Mouse (Mus musculus) Patski (cell line): ENCODE results near the gene Kcna10. TPM values are rescaled to one million over a fixed set of nuclear protein-coding genes. Genes with fewer than 3 reads are reported as not detected.

Experiments
- ATAC-seq: fragments of 100-300 bp; one replicate; pipeline ENCODE4 v1.8.0; 2021
- CTCF ChIA-PET: fragments of 350-600 bp; sonication (Branson Sonifier 250); formaldehyde crosslinking; loops from one replicate; lab custom pipeline; 2022; ENCODE audit warnings: inconsistent platforms; lab: Charles Lee
- POLR2A ChIA-PET: fragments of 350-600 bp; sonication (Branson Sonifier 250); formaldehyde crosslinking; loops from one replicate; lab custom pipeline; 2022; ENCODE audit warnings: antibody characterized with exemption, inconsistent platforms; lab: Charles Lee
- DNase-seq: peaks from one replicate; pipeline ENCODE4 v3.0.0-alpha.2; 2011; ENCODE audit warnings: low read depth, low spot score
- H3K27me3 ChIP-seq: fragments of 371-371 bp; one replicate; pipeline ENCODE4 v1.5.1; 2021
- CTCF ChIP-seq: fragments of 100-300 bp; IDR thresholded peaks from one replicate; pipeline ENCODE4 v1.5.1; 2021
- in situ Hi-C: fragments of 300-500 bp; cut with MboI; formaldehyde crosslinking; loops from 3 replicates; pipeline ENCODE4 v1.11.1; 2018; ENCODE audit warnings: low pct_unique_long_range_greater_than_20kb, mixed read lengths
- polyA plus RNA-seq: library from polyadenylated mRNA; unstranded; gene quantifications from one replicate; pipeline ENCODE4 v1.2.3, GENCODE M21; 2021

Kcna10 gene
- polyA plus RNA-seq, 1 experiment from 2014 or later: not detected

DNA sequence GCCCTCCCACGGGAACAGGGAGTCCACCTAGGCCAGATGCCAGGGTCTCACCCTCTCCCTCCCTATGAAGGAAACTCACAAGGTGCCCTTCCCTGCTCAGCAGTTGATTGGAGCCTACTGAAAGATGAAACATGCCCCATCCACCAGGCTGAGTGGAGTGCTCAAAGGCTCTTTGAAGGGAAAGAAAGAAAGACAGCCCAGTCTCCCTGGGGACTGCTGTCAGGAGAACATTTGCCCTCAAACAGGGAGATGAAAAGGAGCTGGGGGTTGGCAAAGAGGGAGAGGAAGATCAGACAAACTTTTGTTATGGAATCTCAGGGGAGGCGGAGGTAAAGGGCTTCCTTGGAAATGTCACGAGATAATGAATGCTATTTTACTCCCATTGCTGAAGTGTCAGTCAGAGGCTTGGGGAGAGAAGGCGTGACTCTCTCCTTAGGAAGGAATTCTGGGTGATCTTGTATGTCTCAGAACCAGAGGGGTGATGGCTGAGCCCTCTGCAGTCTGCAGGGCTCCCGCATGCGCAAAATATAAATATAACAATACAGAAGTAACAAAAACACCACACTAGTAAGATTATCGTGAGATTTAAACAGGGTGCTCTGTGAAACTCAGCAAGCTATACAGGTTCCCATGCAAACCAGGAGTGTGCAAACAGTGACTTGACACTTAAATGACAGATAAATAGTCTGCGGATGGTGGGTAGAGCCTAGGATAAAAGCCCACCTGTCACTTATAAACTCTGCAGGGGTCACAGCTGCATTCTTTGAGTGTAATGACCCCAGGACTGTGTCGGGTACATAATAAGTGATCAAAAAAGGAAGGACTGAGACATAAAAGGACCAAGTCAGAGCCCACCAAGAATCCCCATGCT lies 18.7 kb downstream of the Kcna10 start:
- no peak for TF ChIP-seq CTCF
- ChIA-PET POLR2A (no interaction called here), CTCF (interaction anchor here (1.3 kb wide), 1 partner anchor 29 kb away, joined by 3 read pairs; no protein-coding TSS in a partner anchor)
- ATAC-seq (no peak), DNase-seq (no peak)
- in situ Hi-C loops: no loop called here
- H3K27me3 ChIP-seq: peaks cover 10% of the 10 kb centered on the region

DNA sequence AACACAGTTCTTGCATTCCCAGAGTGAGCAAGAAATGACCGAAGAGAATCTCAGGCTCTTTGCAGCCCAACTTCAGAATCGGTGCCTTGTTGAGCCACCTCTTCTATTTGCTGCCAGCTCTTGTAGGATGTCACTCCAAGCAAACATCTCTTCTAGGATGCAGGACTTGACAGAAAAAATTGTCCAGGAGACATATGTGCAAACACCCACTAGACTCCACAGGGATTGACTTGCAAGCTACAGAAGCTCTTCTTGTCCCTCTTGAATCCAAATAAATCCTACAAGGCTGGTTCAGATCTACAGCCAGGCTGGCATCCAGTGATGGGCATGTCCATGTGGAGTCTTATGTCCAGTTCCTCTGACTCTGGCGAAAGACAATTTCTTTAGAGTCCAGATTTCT lies 21.6 kb downstream of the Kcna10 start:
- TF ChIP-seq CTCF: no peak
- peaks cover 10% of the 10 kb centered on the region for H3K27me3 ChIP-seq
- in situ Hi-C loops: no loop called here
- POLR2A ChIA-PET: no interaction called here
- CTCF ChIA-PET: interaction anchor here (1.2 to 1.7 kb wide), 3 partner anchors 30 to 258 kb away, joined by 3 read pairs; no protein-coding TSS in a partner anchor
- no peak for DNase-seq
- ATAC-seq: no peak

DNA sequence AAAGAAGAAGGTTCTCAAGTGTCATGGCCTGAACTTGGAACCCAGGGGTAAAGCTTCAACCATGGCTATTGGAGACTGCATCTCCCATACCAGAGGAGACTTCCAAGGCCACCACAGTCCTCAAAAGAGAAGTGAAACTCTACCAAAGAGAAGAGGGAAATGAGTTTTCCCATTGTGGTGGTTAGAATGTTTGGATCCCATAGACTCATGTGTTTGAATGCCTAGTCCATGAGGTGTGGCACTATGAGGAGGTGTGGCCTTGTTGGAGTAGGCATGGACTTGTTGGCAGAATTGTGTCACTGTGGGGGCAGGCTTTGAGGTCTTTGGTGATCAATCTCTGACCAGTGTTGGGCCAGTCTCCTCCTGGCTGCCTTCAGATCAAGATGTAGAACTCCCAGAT lies 22.3 kb downstream of the Kcna10 start:
- ChIA-PET POLR2A (no interaction called here), CTCF (interaction anchor here (1.0 to 1.9 kb wide), 9 partner anchors 12 to 257 kb away, joined by 3 to 8 read pairs (median 3); partner anchors contain the start of gene A630076J17Rik)
- H3K27me3 ChIP-seq: peaks cover 7% of the 10 kb centered on the region
- no peak for ATAC-seq
- no peak for DNase-seq
- in situ Hi-C loops: no loop called here
- no peak for TF ChIP-seq CTCF

DNA sequence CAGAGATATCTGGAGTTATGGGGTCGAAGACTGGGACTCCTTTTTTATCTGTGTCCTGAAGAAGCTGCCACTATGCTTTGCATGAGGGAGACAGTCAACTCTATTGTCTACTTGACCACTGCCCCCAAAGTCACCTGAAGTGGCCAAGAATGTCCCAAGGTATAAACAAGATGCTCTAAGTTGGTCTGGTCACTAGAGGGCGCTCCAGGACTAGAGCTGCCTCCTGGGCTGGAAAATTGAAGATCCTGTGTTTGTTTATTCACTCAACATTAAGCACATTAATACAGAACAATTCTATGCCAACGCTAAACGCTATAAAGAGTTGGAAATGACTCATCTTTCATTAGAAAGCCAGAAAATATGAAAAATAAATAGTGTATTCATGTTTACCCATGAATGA lies 23.1 kb downstream of the Kcna10 start:
- POLR2A ChIA-PET: no interaction called here
- ATAC-seq (no peak), DNase-seq (peak; percentile 13)
- H3K27me3 ChIP-seq: peaks cover 3% of the 10 kb centered on the region
- in situ Hi-C loops: no loop called here
- CTCF ChIA-PET: interaction anchor here (0.8 to 1.9 kb wide), 14 partner anchors 9 to 1424 kb away, joined by 3 to 9 read pairs (median 4); partner anchors contain the start of gene A630076J17Rik
- TF ChIP-seq CTCF: peak; percentile 97

DNA sequence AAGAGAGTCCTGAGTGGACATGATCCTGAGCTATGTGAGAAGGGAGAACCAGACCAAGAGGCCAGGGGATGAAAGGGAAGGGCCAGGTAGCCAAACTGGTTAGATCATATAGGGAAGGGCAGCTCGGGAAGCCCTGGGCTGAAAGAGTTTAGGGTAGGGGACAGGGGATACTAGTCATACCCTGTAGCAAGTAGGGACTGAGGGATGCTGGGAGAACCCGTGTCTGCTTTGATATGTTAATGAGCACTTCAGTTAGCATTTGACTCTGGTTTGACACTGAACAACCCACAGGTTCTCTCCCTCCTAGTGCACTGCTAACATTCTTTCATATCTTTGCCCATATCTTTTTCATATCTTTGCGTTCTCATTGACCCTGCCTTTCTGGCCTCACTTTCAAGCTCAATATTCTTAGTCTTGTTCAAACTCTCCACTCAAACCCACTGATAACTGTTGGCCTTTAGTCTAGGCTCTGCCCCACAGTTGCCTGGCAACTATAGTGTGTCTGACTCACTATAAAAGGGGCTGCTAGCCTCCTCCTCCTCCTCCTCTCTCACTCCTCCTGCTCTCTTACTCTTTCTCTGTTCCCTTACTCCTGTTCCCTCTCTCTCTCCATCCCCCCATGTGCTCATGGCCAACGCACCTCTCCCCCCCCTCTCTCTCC lies 23.8 kb downstream of the Kcna10 start:
- CTCF ChIA-PET: interaction anchor here (0.8 to 2.0 kb wide), 13 partner anchors 10 to 1424 kb away, joined by 3 to 9 read pairs (median 4); partner anchors contain the start of gene A630076J17Rik
- DNase-seq (no peak), ATAC-seq (no peak)
- in situ Hi-C loops: no loop called here
- POLR2A ChIA-PET: no interaction called here
- no peaks in the 10 kb centered on the region for H3K27me3 ChIP-seq
- TF ChIP-seq CTCF: no peak

DNA sequence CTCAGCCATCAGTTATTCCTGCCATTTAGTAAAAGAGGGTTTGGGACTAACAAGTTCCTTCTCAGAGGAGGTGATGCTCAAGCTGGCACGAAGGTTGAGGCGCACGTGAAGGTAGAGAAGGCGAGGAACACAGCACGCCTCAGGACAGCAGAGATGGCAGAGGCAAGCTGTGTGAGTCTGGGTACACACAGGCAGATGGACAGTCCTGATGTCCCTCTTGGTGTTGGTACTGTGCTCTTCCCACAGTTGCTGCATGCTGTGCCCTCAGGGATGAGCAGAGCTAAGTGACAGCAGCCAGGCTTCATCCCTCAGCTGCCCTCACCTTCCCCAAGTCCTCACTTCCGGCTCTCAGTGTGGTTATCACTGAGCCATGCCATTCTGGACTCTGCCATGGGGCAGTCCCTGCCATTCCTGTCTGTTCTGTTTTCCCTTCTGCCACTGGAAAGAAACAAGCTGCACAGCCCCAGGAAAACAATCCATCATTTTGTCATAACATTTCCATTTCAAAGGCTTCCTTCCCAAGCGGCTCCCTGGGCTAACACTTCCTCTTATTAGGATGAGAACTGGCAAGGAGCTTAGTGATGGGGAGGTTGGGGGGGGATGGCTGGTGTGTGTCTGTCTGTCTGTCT lies 24.9 kb downstream of the Kcna10 start:
- in situ Hi-C loops: no loop called here
- ChIA-PET CTCF (interaction anchor here (1.1 to 2.0 kb wide), 3 partner anchors 15 to 255 kb away, joined by 3 to 6 read pairs (median 4); no protein-coding TSS in a partner anchor), POLR2A (no interaction called here)
- ATAC-seq (no peak), DNase-seq (no peak)
- TF ChIP-seq CTCF: no peak
- H3K27me3 ChIP-seq: no peaks in the 10 kb centered on the region

DNA sequence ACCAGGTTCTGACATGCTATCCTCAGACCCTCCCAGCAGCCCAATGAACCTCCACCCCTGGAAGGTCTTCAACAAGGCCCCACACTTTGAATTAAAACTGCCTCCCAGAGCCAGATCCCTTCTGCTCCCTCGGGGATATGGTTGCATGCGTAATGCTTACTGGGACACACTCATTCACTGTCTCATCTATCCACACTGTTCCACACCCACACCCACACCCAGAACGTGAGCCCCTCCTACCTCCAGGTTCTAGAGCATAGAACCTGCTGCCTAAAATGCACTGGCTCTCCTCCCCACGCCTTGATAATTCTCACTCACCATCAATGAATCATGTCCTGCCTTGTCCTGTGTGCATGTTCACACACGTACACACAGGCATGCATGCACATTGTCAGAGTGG lies 31.8 kb downstream of the Kcna10 start:
- DNase-seq (no peak), ATAC-seq (no peak)
- in situ Hi-C loops: no loop called here
- H3K27me3 ChIP-seq: peaks cover 3% of the 10 kb centered on the region
- TF ChIP-seq CTCF: no peak
- ChIA-PET CTCF (no interaction called here), POLR2A (no interaction called here)

DNA sequence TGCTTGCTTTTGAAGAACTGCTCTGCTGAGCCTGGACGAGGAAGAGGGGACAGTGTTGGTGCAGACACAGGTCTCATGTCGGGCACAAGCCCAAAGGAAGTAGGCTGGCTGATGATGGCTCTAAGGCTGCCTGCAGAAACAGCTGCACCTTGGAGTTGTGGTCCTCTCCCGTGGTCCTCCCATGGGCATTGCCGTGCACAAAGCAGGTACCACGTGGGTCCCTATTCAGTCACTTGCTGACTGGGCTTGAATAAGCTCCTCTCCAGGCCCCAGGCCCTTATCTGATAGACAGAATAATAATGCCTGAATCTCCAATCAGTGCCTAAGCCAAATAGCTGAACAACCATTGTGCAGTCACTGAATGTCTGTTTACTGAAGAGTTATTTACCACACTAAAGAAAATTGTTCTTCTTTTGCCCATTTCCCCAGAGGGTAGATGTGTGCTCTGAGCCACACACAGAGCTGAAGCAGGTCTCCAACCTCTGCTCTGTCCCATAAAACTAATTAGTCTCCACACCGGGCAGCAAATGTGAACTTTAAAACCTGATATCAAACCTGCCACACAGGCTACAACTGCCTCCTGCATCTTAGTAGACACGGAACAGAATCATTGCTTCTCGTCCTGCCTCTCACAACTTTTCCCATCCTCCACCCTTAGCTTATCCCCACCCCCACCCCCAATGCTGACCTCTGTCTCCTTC lies 33.7 kb downstream of the Kcna10 start:
- in situ Hi-C loops: no loop called here
- no peak for ATAC-seq
- no peak for DNase-seq
- ChIA-PET CTCF (interaction anchor here (1.1 to 1.4 kb wide), 2 partner anchors 13 to 14 kb away, joined by 3 to 5 read pairs; partner anchors contain the start of gene A630076J17Rik), POLR2A (no interaction called here)
- TF ChIP-seq CTCF: no peak
- peaks cover 12% of the 10 kb centered on the region for H3K27me3 ChIP-seq

DNA sequence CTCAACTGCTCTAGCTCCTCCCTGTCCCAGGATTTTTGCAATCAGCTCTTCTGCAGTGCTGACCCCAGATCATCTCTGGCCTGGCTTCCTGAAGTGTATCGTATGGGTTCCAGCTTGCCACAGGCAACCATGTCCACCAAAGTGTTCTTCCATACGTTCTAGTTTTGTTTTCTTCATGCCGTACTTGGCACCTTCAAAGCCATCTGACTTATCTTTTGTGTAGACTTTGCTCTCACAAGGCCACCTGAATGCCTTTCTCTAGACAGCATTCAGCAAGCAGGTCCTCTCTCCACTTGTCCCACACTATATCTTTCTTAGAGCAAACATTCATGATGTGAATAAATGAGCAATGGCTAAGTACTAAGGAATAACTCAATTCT lies 34.2 kb downstream of the Kcna10 start:
- TF ChIP-seq CTCF: no peak
- in situ Hi-C loops: no loop called here
- peaks cover 12% of the 10 kb centered on the region for H3K27me3 ChIP-seq
- no peak for DNase-seq
- no peak for ATAC-seq
- CTCF ChIA-PET: interaction anchor here (1.1 to 1.4 kb wide), 2 partner anchors 12 to 14 kb away, joined by 3 to 5 read pairs; partner anchors contain the start of gene A630076J17Rik
- POLR2A ChIA-PET: no interaction called here

DNA sequence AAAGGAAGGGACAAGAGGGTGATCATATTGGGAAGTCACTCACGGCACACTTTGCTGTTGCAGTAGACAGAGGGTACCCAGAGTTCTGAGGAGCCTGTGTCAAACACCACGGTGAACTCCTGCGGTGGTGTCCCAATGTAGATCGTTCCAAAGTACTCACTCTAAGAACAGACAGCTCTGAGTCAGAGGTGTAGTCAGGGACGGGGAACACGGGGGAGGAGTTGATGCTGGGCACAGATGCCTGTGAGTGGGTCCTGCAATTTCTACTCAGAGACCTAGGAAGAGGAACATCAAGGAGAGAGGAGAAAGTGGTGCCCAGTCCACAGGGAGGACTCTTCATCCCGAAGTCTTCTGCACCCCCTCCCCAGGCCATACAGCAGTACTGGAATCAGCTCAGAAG lies 35.7 kb downstream of the Kcna10 start:
- no peak for TF ChIP-seq CTCF
- in situ Hi-C loops: no loop called here
- POLR2A ChIA-PET: interaction anchor here (0.6 kb wide), 1 partner anchor 45 kb away, joined by 6 read pairs; no protein-coding TSS in a partner anchor
- DNase-seq (no peak), ATAC-seq (no peak)
- CTCF ChIA-PET: no interaction called here
- H3K27me3 ChIP-seq: peaks cover 12% of the 10 kb centered on the region
